Mouse (Mus musculus) limb, embryonic 12.5 days (tissue): ENCODE results near the gene Amt. TPM values are rescaled to one million over a fixed set of nuclear protein-coding genes. Genes with fewer than 3 reads are reported as not detected.
"Not testable (repeated sequence)": the region's sequence is repeated elsewhere in the genome, so short reads cannot be mapped to it uniquely, and the experiment has no call there.

Experiments
- ATAC-seq: fragments of 200-750 bp; cut with Nextera tagmentation; 2 replicates; pipeline ENCODE4 v1.8.0; 2017; ENCODE audit warnings: low read depth, moderate TSS enrichment; ENCODE audit not compliant: insufficient number of reproducible peaks, insufficient read depth, low FRiP score, low TSS enrichment
- H3K27ac ChIP-seq: fragments of 300-500 bp; sonication (generic); 2 replicates; pipeline ENCODE4 v1.5.1; 2016; ENCODE audit warnings: mild to moderate bottlenecking, moderate library complexity
- H3K27me3 ChIP-seq: fragments of 300-500 bp; sonication (generic); 2 replicates; pipeline ENCODE4 v1.6.1; 2016; ENCODE audit warnings: mild to moderate bottlenecking, moderate library complexity
- H3K36me3 ChIP-seq: fragments of 300-500 bp; sonication (generic); 2 replicates; pipeline ENCODE4 v1.6.1; 2016; ENCODE audit warnings: mild to moderate bottlenecking, moderate library complexity
- H3K4me1 ChIP-seq: fragments of 300-500 bp; sonication (generic); replicated peaks from 2 replicates; pipeline ENCODE4 v1.6.1; 2016
- H3K4me2 ChIP-seq: fragments of 300-500 bp; sonication (generic); 2 replicates; pipeline ENCODE4 v1.6.1; 2016; ENCODE audit warnings: mild to moderate bottlenecking, moderate library complexity
- H3K4me3 ChIP-seq: fragments of 300-500 bp; sonication (generic); replicated peaks from 2 replicates; pipeline ENCODE4 v1.5.1; 2016; ENCODE audit warnings: mild to moderate bottlenecking
- H3K9ac ChIP-seq: fragments of 300-500 bp; sonication (generic); replicated peaks from 2 replicates; pipeline ENCODE4 v1.6.1; 2016; ENCODE audit warnings: mild to moderate bottlenecking, moderate library complexity
- H3K9me3 ChIP-seq: fragments of 300-500 bp; sonication (generic); 2 replicates; pipeline ENCODE4 v1.6.1; 2016; ENCODE audit warnings: mild to moderate bottlenecking, moderate library complexity
- WGBS: fragments of 180-500 bp; shearing (Covaris S2); methylation state at CpG from one replicate; pipeline ENCODE4 v1.1.7; 2016; 5-methylcytosine and 5-hydroxymethylcytosine counted together
- polyA plus RNA-seq: library from polyadenylated mRNA; unstranded; fragments of >200 nt; fragmentation: Nextera tagmentation; extraction: Ambion mirVana; gene quantifications from 2 replicates; pipeline ENCODE4 v1.2.1, GENCODE M21; 2016

The Amt gene
- polyA plus RNA-seq, 1 experiment from 2014 or later = 17.0 TPM

DNA sequence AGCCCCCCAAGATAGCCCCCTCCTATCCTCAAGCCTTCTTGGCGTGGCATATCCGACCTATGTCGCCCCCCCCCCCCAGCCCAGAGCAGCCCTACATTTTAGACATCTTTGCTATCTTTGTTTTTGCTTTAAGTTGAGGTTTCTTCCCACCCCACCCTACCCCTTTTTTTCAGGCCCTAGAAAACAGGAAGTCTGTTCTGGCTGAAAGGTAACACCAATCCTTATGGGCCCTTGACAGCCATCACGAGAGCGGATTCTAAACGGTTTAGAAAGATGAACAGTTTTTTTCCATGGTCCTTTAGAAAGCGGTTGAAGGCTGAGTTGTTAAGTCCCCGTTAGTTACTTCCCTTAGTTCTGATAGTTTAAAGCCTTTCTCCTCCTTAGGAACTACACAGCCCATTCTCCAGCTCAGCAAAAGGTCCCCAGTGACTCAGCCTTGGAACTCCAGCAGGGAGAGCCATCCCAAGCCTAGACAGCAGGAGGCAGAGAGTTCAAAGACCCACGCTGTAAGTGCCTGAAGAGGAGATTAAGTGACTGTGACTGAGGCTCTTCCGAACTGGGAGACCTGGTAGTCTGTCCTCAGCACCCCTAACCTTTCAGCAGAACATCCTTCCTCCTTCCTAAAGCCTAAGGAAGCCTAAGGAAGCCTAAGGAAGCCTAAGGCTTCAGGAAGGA, 30.3 kb upstream of the Amt start:
- no peaks in the 10 kb centered on the region for H3K9me3 ChIP-seq
- WGBS = 58% methylated on average over 10 of the region's 10 CpGs
- ATAC-seq = no peak
- no peak overlapping the region for H3K27ac ChIP-seq
- no peak overlapping the region for H3K4me2 ChIP-seq
- H3K36me3 ChIP-seq = no peaks in the 10 kb centered on the region
- H3K4me1 ChIP-seq = peaks cover 23% of the 10 kb centered on the region
- no peaks in the 10 kb centered on the region for H3K27me3 ChIP-seq
- H3K4me3 ChIP-seq = no peak overlapping the region
- H3K9ac ChIP-seq = no peak overlapping the region

DNA sequence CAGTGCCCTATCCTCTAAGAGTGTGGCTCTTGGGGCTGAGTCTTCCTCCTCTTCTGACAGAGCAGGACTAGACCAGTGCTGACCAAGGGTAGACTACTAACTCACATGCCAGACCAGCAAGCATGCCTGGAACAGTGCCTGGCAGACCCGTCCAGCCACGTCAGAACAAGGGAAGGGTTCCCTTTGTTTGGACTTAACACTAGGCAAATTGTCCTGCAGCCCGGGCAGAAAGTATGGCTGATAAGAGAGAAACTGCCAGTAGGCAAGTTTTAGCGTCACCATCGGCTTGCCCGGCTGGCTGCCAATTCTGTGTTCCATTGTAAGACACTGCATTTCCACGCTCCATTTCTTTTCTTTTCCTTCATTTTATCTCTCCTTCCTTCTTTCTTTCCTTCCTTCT, 29.0 kb upstream of the Amt start:
- 86% methylated on average over 7 of the region's 7 CpGs for WGBS
- no peaks in the 10 kb centered on the region for H3K27me3 ChIP-seq
- H3K27ac ChIP-seq = no peak overlapping the region
- no peak overlapping the region for H3K4me3 ChIP-seq
- no peaks in the 10 kb centered on the region for H3K36me3 ChIP-seq
- ATAC-seq = no peak
- H3K9me3 ChIP-seq = no peaks in the 10 kb centered on the region
- peaks cover 18% of the 10 kb centered on the region for H3K4me1 ChIP-seq
- H3K4me2 ChIP-seq = no peak overlapping the region
- no peak overlapping the region for H3K9ac ChIP-seq

- H3K9me3 ChIP-seq, H3K36me3 ChIP-seq, H3K9ac ChIP-seq, H3K4me2 ChIP-seq, H3K4me3 ChIP-seq, ATAC-seq, H3K27me3 ChIP-seq, H3K27ac ChIP-seq: not testable (repeated sequence)
- 81% methylated on average over 6 of the region's 7 CpGs for WGBS
- H3K4me1 ChIP-seq = peaks cover 15% of the 10 kb centered on the region
These were observed 28.0 kb upstream of the Amt start for GRCm38 (mm10) chr9:108268701-108269100.

- WGBS = 13% methylated on average over 2 of the region's 2 CpGs
- Histone ChIP-seq H3K36me3 (no peaks in the 10 kb centered on the region), H3K27ac (no peak overlapping the region), H3K9ac (no peak overlapping the region), H3K27me3 (no peaks in the 10 kb centered on the region), H3K4me3 (no peak overlapping the region), H3K9me3 (no peaks in the 10 kb centered on the region), H3K4me1 (peaks cover 16% of the 10 kb centered on the region), H3K4me2 (no peak overlapping the region)
- no peak for ATAC-seq
These were observed 24.7 kb upstream of the Amt start for GRCm38 (mm10) chr9:108271941-108272340.

GRCm38 (mm10) chr9:108272691-108273090, 24.0 kb upstream of the Amt start:
- WGBS = 56% methylated on average over 5 of the region's 5 CpGs
- H3K27me3 ChIP-seq = no peaks in the 10 kb centered on the region
- 0 out of 2 replicates have a peak overlapping the region, but pooled peaks have one; percentile 50 for H3K27ac ChIP-seq
- peaks cover 16% of the 10 kb centered on the region for H3K4me1 ChIP-seq
- no peak overlapping the region for H3K4me3 ChIP-seq
- H3K9ac ChIP-seq = no peak overlapping the region
- no peak overlapping the region for H3K4me2 ChIP-seq
- no peaks in the 10 kb centered on the region for H3K36me3 ChIP-seq
- H3K9me3 ChIP-seq = no peaks in the 10 kb centered on the region
- no peak for ATAC-seq

DNA sequence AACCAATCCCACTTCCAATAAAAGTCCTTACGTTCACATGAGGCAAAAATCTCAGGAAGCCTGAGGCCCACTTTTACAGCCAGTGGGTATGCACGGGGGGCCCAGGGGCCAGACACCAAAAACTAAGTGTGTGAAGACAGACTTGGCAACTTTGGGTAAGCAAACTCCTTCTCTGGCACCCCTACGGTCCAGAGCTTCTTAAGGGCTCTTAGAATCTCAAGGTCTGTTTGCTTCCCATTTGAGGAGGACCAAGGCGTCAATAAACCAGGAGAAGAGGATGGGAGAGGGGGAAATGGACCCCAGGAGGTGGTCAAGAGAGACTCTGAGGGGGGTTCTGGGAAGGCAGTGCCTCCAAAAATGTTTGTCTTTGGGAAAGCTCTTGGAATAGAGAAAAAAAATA, 23.2 kb upstream of the Amt start:
- Histone ChIP-seq H3K36me3 (no peaks in the 10 kb centered on the region), H3K9me3 (no peaks in the 10 kb centered on the region), H3K27ac (no peak overlapping the region), H3K4me1 (peaks cover 16% of the 10 kb centered on the region), H3K4me3 (no peak overlapping the region), H3K27me3 (no peaks in the 10 kb centered on the region), H3K4me2 (no peak overlapping the region), H3K9ac (no peak overlapping the region)
- ATAC-seq = no peak
- WGBS = 57% methylated on average over 4 of the region's 4 CpGs

GRCm38 (mm10) chr9:108274476-108275330, 21.9 kb upstream of the Amt start:
- Histone ChIP-seq H3K36me3 (no peaks in the 10 kb centered on the region), H3K4me3 (no peak overlapping the region), H3K4me1 (peaks cover 16% of the 10 kb centered on the region), H3K27me3 (no peaks in the 10 kb centered on the region), H3K9ac (no peak overlapping the region), H3K9me3 (no peaks in the 10 kb centered on the region), H3K27ac (no peak overlapping the region), H3K4me2 (no peak overlapping the region)
- 80% methylated on average over 5 of the region's 5 CpGs for WGBS
- no peak for ATAC-seq

- H3K9ac ChIP-seq = no peak overlapping the region
- H3K4me3 ChIP-seq = no peak overlapping the region
- no peak overlapping the region for H3K4me2 ChIP-seq
- H3K9me3 ChIP-seq = no peaks in the 10 kb centered on the region
- no peaks in the 10 kb centered on the region for H3K27me3 ChIP-seq
- WGBS = 67% methylated on average over 6 of the region's 6 CpGs
- ATAC-seq = no peak
- peaks cover 16% of the 10 kb centered on the region for H3K4me1 ChIP-seq
- H3K27ac ChIP-seq = no peak overlapping the region
- no peaks in the 10 kb centered on the region for H3K36me3 ChIP-seq
These were observed 21.4 kb upstream of the Amt start for GRCm38 (mm10) chr9:108275331-108275659.

DNA sequence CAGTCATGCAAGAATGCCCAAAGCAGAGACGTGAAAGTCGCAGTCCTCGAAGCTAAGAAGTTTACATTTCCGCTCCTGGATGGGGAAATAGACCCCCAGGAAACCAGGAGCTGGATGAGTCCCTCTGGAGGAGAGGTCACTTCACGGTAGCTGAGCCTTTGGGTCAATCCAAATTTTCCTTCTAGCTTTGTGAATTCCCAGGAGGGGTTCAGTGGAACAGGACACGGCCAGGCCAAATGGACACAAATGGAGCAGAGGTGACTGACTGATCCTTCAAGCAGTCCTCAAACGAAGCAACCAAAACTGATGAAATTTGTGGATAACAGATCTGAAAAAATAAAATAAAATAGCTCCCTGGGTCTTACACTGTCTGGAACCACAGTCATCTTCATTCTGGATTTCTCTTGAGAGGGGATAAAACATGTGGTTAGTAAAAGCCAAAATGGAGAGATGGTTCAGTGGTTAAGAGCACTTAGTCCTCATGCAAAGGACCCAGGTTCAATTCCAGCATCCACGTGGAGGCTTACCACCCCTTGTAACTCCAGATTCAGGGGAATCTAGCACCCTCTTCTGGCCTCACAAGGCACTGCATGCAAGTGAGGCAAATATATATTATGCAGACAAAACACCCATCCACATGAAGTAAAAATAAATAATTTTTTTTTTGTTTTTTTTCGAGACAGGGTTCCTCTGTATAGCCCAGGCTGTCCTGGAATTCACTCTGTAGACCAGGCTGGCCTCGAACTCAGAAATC, 17.8 kb upstream of the Amt start:
- H3K4me3 ChIP-seq = no peak overlapping the region
- H3K27me3 ChIP-seq = no peaks in the 10 kb centered on the region
- H3K36me3 ChIP-seq = no peaks in the 10 kb centered on the region
- 68% methylated on average over 10 of the region's 10 CpGs for WGBS
- H3K4me1 ChIP-seq = peaks cover 11% of the 10 kb centered on the region
- no peak overlapping the region for H3K27ac ChIP-seq
- no peaks in the 10 kb centered on the region for H3K9me3 ChIP-seq
- H3K9ac ChIP-seq = no peak overlapping the region
- H3K4me2 ChIP-seq = no peak overlapping the region
- ATAC-seq = no peak

DNA sequence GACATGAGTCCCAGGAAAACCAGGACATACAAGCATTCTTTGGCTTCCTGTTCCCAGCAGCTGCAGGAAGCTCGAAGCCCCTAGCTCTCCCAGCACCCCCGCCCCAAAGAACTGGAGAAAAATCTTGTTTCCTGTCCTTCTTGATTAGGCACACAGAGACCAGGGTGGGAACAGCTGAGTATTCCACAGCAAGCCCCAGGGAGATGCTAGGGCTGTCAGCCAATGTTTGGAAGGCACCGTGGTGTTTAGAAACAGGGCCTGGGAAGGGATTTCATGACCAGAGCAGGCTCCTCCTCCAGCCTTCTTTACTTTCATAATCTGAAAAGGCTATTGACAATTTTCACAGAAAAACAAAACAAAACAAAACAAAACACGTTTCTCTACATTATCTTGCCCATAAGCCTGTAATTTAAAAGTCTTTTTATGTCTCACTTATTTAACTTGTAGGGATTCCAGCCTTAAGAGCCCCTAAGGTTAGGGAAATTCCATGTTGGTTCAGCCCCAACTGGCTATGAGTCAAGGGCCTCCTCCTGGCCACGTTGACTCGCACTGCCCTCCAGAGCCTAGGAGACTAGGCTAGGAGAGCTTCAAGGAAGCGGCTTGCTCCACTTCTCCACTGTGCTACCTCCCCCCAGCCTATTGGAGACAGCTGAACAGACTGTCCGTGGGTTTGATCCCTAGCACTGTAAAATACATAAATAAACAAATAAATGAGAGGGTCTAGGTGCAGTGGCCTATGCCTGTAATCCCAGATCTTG, 16.4 kb upstream of the Amt start:
- Histone ChIP-seq H3K27ac (no peak overlapping the region), H3K4me1 (0 out of 2 replicates have a peak, but pooled peaks cover under 1% of the 10 kb centered on the region), H3K4me3 (no peak overlapping the region), H3K4me2 (no peak overlapping the region), H3K27me3 (no peaks in the 10 kb centered on the region), H3K9ac (no peak overlapping the region), H3K9me3 (no peaks in the 10 kb centered on the region), H3K36me3 (no peaks in the 10 kb centered on the region)
- WGBS = 41% methylated on average over 8 of the region's 8 CpGs
- no peak for ATAC-seq

- WGBS = 14% methylated on average over 6 of the region's 6 CpGs
- no peaks in the 10 kb centered on the region for H3K9me3 ChIP-seq
- no peaks in the 10 kb centered on the region for H3K27me3 ChIP-seq
- ATAC-seq = no peak
- H3K9ac ChIP-seq = no peak overlapping the region
- H3K4me2 ChIP-seq = no peak overlapping the region
- no peak overlapping the region for H3K27ac ChIP-seq
- H3K36me3 ChIP-seq = no peaks in the 10 kb centered on the region
- no peaks in the 10 kb centered on the region for H3K4me1 ChIP-seq
- no peak overlapping the region for H3K4me3 ChIP-seq
These were observed 12.2 kb upstream of the Amt start for GRCm38 (mm10) chr9:108284410-108284809.
